Mouse (Mus musculus): Measurements from ENCODE around the gene Nup210. TPM values are rescaled to one million over a fixed set of nuclear protein-coding genes. Genes with fewer than 3 reads are reported as not detected.
A peak's percentile ranks its signal among the peaks of the same experiment; 100 is the strongest.

Gene Nup210
- polyA plus RNA-seq, 1 experiment from 2014 or later: 37.4 TPM

GRCm38 (mm10) chr6:91000819-91001525 is 115.7 kb downstream of the Nup210 start:
- Histone ChIP-seq H3K9ac (ENCODE audit: low read length) (no peak overlapping the region), H3K27ac (ENCODE audit: low read depth, low read length) (no peak overlapping the region)
- ATAC-seq (replicated peaks; ENCODE audit: low FRiP score): no peak

DNA sequence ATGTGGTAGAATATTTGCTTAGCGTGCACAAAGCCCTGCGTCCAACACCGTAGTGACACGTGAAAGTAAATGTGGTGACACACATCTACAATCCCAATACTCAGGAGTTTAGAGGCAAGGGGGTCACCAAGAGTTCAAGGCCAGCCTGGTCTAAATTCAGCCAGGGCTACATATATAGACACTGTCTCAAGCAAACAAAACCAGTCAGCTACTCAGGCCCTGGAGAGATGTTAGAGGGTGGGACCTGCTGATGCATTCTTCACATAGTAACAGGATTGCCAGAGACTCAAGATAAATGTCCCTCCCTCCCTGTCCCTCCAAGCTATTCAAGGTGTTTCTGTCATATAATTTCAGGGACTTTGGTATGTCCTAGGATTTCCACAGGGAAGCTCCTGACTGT is 117.5 kb downstream of the Nup210 start:
- 85% methylated on average over 4 of the region's 4 CpGs for WGBS
- no peak overlapping the region for H3K27ac ChIP-seq (ENCODE audit: low read depth, low read length)
- no peak overlapping the region for H3K4me3 ChIP-seq (ENCODE audit: low read depth, low read length)

More at GRCm38 (mm10) chr6:91000819-91001525, 115.7 kb downstream of the Nup210 start:
- no peak overlapping the region for H3K4me3 ChIP-seq (ENCODE audit: low read depth, low read length)
- DNase-seq (ENCODE audit: low spot score): peak; percentile 56
- no peaks in the 10 kb centered on the region for H3K9me3 ChIP-seq (ENCODE audit: control insufficient read depth, low read length)
- WGBS: 12% methylated on average over 15 of the region's 15 CpGs
- H3K4me1 ChIP-seq (replicated peaks; ENCODE audit: control insufficient read depth, insufficient read depth, low read length): 0 out of 2 replicates have a peak, but pooled peaks cover 2% of the 10 kb centered on the region
- H3K36me3 ChIP-seq (ENCODE audit: control insufficient read depth, insufficient read depth, low read length): no peaks in the 10 kb centered on the region
- H3K4me2 ChIP-seq (ENCODE audit: low read depth, low read length, severe bottlenecking): peak overlapping the region; percentile 28; the same call in 1 of the 2 replicates
- no peaks in the 10 kb centered on the region for H3K27me3 ChIP-seq (ENCODE audit: control insufficient read depth, insufficient read depth, low read length)

GRCm38 (mm10) chr6:90997025-90997424 is 119.6 kb downstream of the Nup210 start:
- DNase-seq (ENCODE audit: low spot score) (no peak), ATAC-seq (replicated peaks; ENCODE audit: low FRiP score) (no peak)
- Histone ChIP-seq H3K27ac (ENCODE audit: low read depth, low read length) (no peak overlapping the region), H3K9me3 (ENCODE audit: control insufficient read depth, low read length) (no peaks in the 10 kb centered on the region), H3K9ac (ENCODE audit: low read length) (no peak overlapping the region), H3K27me3 (ENCODE audit: control insufficient read depth, insufficient read depth, low read length) (no peaks in the 10 kb centered on the region), H3K36me3 (ENCODE audit: control insufficient read depth, insufficient read depth, low read length) (no peaks in the 10 kb centered on the region), H3K4me3 (ENCODE audit: low read depth, low read length) (no peak overlapping the region), H3K4me1 (replicated peaks; ENCODE audit: control insufficient read depth, insufficient read depth, low read length) (0 out of 2 replicates have a peak, but pooled peaks cover 2% of the 10 kb centered on the region), H3K4me2 (ENCODE audit: low read depth, low read length, severe bottlenecking) (no peak overlapping the region)
- 91% methylated on average over 3 of the region's 3 CpGs for WGBS

More for the DNA sequence above, 117.5 kb downstream of the Nup210 start:
- Histone ChIP-seq H3K9me3 (ENCODE audit: control insufficient read depth, low read length) (no peaks in the 10 kb centered on the region), H3K4me2 (ENCODE audit: low read depth, low read length, severe bottlenecking) (no peak overlapping the region), H3K27me3 (ENCODE audit: control insufficient read depth, insufficient read depth, low read length) (no peaks in the 10 kb centered on the region), H3K9ac (ENCODE audit: low read length) (no peak overlapping the region), H3K4me1 (replicated peaks; ENCODE audit: control insufficient read depth, insufficient read depth, low read length) (0 out of 2 replicates have a peak, but pooled peaks cover 2% of the 10 kb centered on the region), H3K36me3 (ENCODE audit: control insufficient read depth, insufficient read depth, low read length) (no peaks in the 10 kb centered on the region)
- DNase-seq (ENCODE audit: low spot score): no peak
- no peak for ATAC-seq (replicated peaks; ENCODE audit: low FRiP score)

GRCm38 (mm10) chr6:90996181-90996580 is 120.4 kb downstream of the Nup210 start:
- no peak overlapping the region for H3K4me3 ChIP-seq (ENCODE audit: low read depth, low read length)
- no peak overlapping the region for H3K9ac ChIP-seq (ENCODE audit: low read length)
- no peaks in the 10 kb centered on the region for H3K27me3 ChIP-seq (ENCODE audit: control insufficient read depth, insufficient read depth, low read length)
- no peak overlapping the region for H3K27ac ChIP-seq (ENCODE audit: low read depth, low read length)
- no peaks in the 10 kb centered on the region for H3K9me3 ChIP-seq (ENCODE audit: control insufficient read depth, low read length)
- ATAC-seq (replicated peaks; ENCODE audit: low FRiP score) (no peak), DNase-seq (ENCODE audit: low spot score) (no peak)
- 0 out of 2 replicates have a peak, but pooled peaks cover under 1% of the 10 kb centered on the region for H3K4me1 ChIP-seq (replicated peaks; ENCODE audit: control insufficient read depth, insufficient read depth, low read length)
- no peaks in the 10 kb centered on the region for H3K36me3 ChIP-seq (ENCODE audit: control insufficient read depth, insufficient read depth, low read length)
- no peak overlapping the region for H3K4me2 ChIP-seq (ENCODE audit: low read depth, low read length, severe bottlenecking)
- WGBS: 88% methylated on average over 2 of the region's 2 CpGs

- Histone ChIP-seq H3K4me3 (ENCODE audit: low read depth, low read length) (peak within 1 kb of the TSS; percentile 69), H3K27ac (ENCODE audit: low read depth, low read length) (no peak within 1 kb of the TSS; the same call in none of the 2 replicates), H3K36me3 (ENCODE audit: control insufficient read depth, insufficient read depth, low read length) (no peaks in the 10 kb centered on the region), H3K4me2 (ENCODE audit: low read depth, low read length, severe bottlenecking) (peak within 1 kb of the TSS; percentile 100), H3K9me3 (ENCODE audit: control insufficient read depth, low read length) (no peaks in the 10 kb centered on the region; the same call in 1 of the 2 replicates), H3K27me3 (ENCODE audit: control insufficient read depth, insufficient read depth, low read length) (peaks cover 6% of the 10 kb centered on the region), H3K4me1 (replicated peaks; ENCODE audit: control insufficient read depth, insufficient read depth, low read length) (peaks cover 6% of the 10 kb centered on the region; the same call in 1 of the 2 replicates), H3K9ac (ENCODE audit: low read length) (peak within 1 kb of the TSS; percentile 68)
- DNase-seq (ENCODE audit: low spot score) (peak; percentile 99), ATAC-seq (replicated peaks; ENCODE audit: low FRiP score) (peak; percentile 95)
- WGBS: 2% methylated on average over 34 of the region's 39 CpGs
Observed at GRCm38 (mm10) chr6:90988648-90989317, 127.8 kb downstream of the Nup210 start, which contains the start of gene Iqsec1. Iqsec1 (minus strand) TSS chr6:90988685.

DNA sequence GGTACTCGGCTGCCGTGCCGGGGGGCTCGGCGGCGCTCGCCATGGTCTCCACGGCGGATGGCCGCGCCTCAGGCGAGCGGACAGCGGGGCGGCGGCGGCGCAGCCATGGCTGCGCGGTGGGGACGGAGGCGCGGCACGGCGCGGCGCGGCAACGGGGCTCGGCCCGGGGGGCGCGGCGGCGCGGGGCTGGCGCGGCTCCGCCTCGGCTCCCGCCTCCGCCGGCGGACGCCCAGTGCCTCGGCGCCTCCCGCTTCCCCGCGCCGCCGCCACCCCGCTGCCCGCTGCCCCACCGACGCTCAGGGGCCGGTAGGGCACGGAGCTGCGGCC is 128.4 kb downstream of the Nup210 start:
- Histone ChIP-seq H3K4me3 (ENCODE audit: low read depth, low read length) (peak overlapping the region; percentile 69), H3K4me2 (ENCODE audit: low read depth, low read length, severe bottlenecking) (peak overlapping the region; percentile 100), H3K9me3 (ENCODE audit: control insufficient read depth, low read length) (no peaks in the 10 kb centered on the region; the same call in 1 of the 2 replicates), H3K9ac (ENCODE audit: low read length) (peak overlapping the region; percentile 68), H3K27ac (ENCODE audit: low read depth, low read length) (no peak overlapping the region; the same call in 1 of the 2 replicates), H3K36me3 (ENCODE audit: control insufficient read depth, insufficient read depth, low read length) (no peaks in the 10 kb centered on the region), H3K27me3 (ENCODE audit: control insufficient read depth, insufficient read depth, low read length) (peaks cover 6% of the 10 kb centered on the region), H3K4me1 (replicated peaks; ENCODE audit: control insufficient read depth, insufficient read depth, low read length) (peaks cover 6% of the 10 kb centered on the region; the same call in 1 of the 2 replicates)
- ATAC-seq (replicated peaks; ENCODE audit: low FRiP score) (no peak; the same call in 1 of the 2 replicates), DNase-seq (ENCODE audit: low spot score) (no peak)
- WGBS: under 1% methylated on average over 34 of the region's 59 CpGs

DNA sequence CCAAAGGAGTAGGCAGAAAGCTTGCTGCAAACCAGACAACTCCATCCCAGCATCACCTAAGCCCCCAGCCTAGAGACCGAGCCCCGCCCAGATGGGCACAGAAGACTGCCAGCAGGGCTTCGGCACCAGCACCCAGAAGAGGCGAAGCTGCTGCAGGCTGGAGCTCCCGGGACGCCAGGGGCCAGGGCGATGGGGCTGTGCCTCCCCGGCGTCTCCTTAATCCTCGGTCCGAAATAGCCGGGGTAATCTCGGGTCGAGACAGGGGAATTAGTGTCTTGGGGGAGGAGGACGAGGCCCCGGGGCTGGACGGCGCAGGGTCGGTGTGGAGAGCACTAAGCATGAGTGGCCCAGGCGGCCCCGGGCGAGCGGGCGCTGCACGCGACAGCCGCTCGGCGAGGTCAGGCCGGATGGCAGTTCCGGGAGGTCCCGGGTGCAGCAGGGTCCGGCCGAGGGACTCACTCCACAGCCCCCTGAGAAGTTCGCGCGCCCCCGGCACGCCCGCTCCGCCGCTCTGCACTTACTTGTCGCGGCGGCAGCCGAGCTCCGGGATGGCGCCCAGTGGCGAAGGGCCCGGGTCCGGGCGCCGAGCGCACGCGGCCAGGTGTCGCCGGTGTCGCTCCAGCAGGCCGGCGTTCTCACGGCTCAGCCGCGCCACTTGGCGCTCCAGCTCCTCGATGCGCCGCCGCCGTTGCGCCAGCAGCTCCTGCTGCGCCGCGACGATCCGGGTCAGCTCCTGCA is 128.9 kb downstream of the Nup210 start:
- Histone ChIP-seq H3K27me3 (ENCODE audit: control insufficient read depth, insufficient read depth, low read length) (peaks cover 6% of the 10 kb centered on the region), H3K27ac (ENCODE audit: low read depth, low read length) (no peak overlapping the region), H3K4me3 (ENCODE audit: low read depth, low read length) (peak overlapping the region; percentile 69), H3K9me3 (ENCODE audit: control insufficient read depth, low read length) (no peaks in the 10 kb centered on the region; the same call in 1 of the 2 replicates), H3K9ac (ENCODE audit: low read length) (peak overlapping the region; percentile 68), H3K4me2 (ENCODE audit: low read depth, low read length, severe bottlenecking) (peak overlapping the region; percentile 100), H3K36me3 (ENCODE audit: control insufficient read depth, insufficient read depth, low read length) (no peaks in the 10 kb centered on the region), H3K4me1 (replicated peaks; ENCODE audit: control insufficient read depth, insufficient read depth, low read length) (peaks cover 6% of the 10 kb centered on the region; the same call in 1 of the 2 replicates)
- ATAC-seq (replicated peaks; ENCODE audit: low FRiP score): peak; percentile 10; the same call in 1 of the 2 replicates
- peak; percentile 83 for DNase-seq (ENCODE audit: low spot score)
- under 1% methylated on average over 69 of the region's 76 CpGs for WGBS

- Histone ChIP-seq H3K9me3 (ENCODE audit: control insufficient read depth, low read length) (no peaks in the 10 kb centered on the region), H3K4me3 (ENCODE audit: low read depth, low read length) (no peak overlapping the region), H3K4me2 (ENCODE audit: low read depth, low read length, severe bottlenecking) (no peak overlapping the region), H3K9ac (ENCODE audit: low read length) (no peak overlapping the region), H3K27ac (ENCODE audit: low read depth, low read length) (no peak overlapping the region), H3K4me1 (replicated peaks; ENCODE audit: control insufficient read depth, insufficient read depth, low read length) (peaks cover 6% of the 10 kb centered on the region; the same call in 1 of the 2 replicates), H3K36me3 (ENCODE audit: control insufficient read depth, insufficient read depth, low read length) (no peaks in the 10 kb centered on the region), H3K27me3 (ENCODE audit: control insufficient read depth, insufficient read depth, low read length) (peaks cover 6% of the 10 kb centered on the region)
- no peak for DNase-seq (ENCODE audit: low spot score)
- 63% methylated on average over 3 of the region's 3 CpGs for WGBS
- ATAC-seq (replicated peaks; ENCODE audit: low FRiP score): no peak
Observed at GRCm38 (mm10) chr6:90984101-90984500, 132.5 kb downstream of the Nup210 start.
